Comparison of ENCODE assay signal across 13 mouse cellular contexts in genomic region chr2:34110582-34110981, GRCm38 (mm10).
DNase-seq lines count a peak whose midpoint lies in the region.
"Had no signal": no experiment of that assay in that cellular context is flagged by ENCODE, and none has a peak within 500 bp of the region (broad histone marks: within the 10 kb centered on the region; RNA-seq: fewer than 3 reads in every experiment).

No protein-coding gene starts in this region.

- DNase-seq in cerebellum, adult 9-10 months = peak; percentile 50
- no peak for DNase-seq in cerebellum, adult 8-10 months
- peak; percentile 27 for DNase-seq in brain, adult 2 months (ENCODE audit: low read depth, low spot score)
- peak; percentile 52 to 56 for DNase-seq in cerebellum, postnatal 25 days
- DNase-seq in spleen, postnatal 10 days (ENCODE audit: low spot score in 2 of 2) = no peak
- no peak for DNase-seq in left cerebral cortex, adult 8-10 months (ENCODE audit: low spot score in 2 of 2)
- DNase-seq: adrenal gland, postnatal 14 days; embryo, embryonic 11 days; gastrocnemius, postnatal 36 days; heart, adult 18-20 months; heart, postnatal 10 days; heart, postnatal 4 days; kidney, adult 8-10 months had no signal

Comparison
In these comparisons a context has a peak if more than half of its experiments do, and no peak if none do; other contexts are left out.
1. DNase-seq: peak in cerebellum, adult 9-10 months (single experiment), brain, adult 2 months (single experiment) and cerebellum, postnatal 25 days (2 of 2); none in cerebellum, adult 8-10 months (single experiment), spleen, postnatal 10 days (0 of 2) and left cerebral cortex, adult 8-10 months (0 of 2).